In genomic region chr2:91967962-91968361, GRCm38 (mm10) we compare ENCODE assay signal across 8 mouse cellular contexts. TPM values are rescaled to one million over a fixed set of nuclear protein-coding genes. Genes with fewer than 3 reads are reported as not detected.
DNase-seq lines count a peak whose midpoint lies in the region; ATAC-seq lines count a peak whose summit lies in the region.
"Had no signal": no experiment of that assay in that cellular context is flagged by ENCODE, and none has a peak within 500 bp of the region (broad histone marks: within the 10 kb centered on the region; RNA-seq: fewer than 3 reads in every experiment).

No protein-coding gene starts in this region.

- peaks cover 30% of the 10 kb centered on the region for H3K4me1 ChIP-seq in neural tube, embryonic 13.5 days (replicated peaks)
- H3K4me1 ChIP-seq in limb, embryonic 12.5 days (replicated peaks) = peaks cover 29% of the 10 kb centered on the region

- peaks cover 9% of the 10 kb centered on the region; the same call in 1 of the 2 replicates for H3K27me3 ChIP-seq in neural tube, embryonic 13.5 days
- peaks cover 19% of the 10 kb centered on the region for H3K27me3 ChIP-seq in limb, embryonic 12.5 days

- no peak for ATAC-seq in neural tube, embryonic 13.5 days (ENCODE audit: low read depth)
- no peak for ATAC-seq in limb, embryonic 12.5 days (ENCODE audit: insufficient number of reproducible peaks, insufficient read depth, low FRiP score, low TSS enrichment, low read depth)

- no peaks in the 10 kb centered on the region for H3K9me3 ChIP-seq in neural tube, embryonic 13.5 days
- no peaks in the 10 kb centered on the region for H3K9me3 ChIP-seq in limb, embryonic 12.5 days

- 0 out of 2 replicates have a peak overlapping the region, but pooled peaks have one; percentile 13 for H3K9ac ChIP-seq in neural tube, embryonic 13.5 days
- H3K9ac ChIP-seq in limb, embryonic 12.5 days (replicated peaks) = no peak overlapping the region

- 60% methylated on average over 11 of the region's 11 CpGs for WGBS in neural tube, embryonic 13.5 days
- 50% methylated on average over 11 of the region's 11 CpGs for WGBS in limb, embryonic 12.5 days

- H3K4me3 ChIP-seq in neural tube, embryonic 13.5 days = no peak overlapping the region
- no peak overlapping the region for H3K4me3 ChIP-seq in limb, embryonic 12.5 days (replicated peaks)

- H3K36me3 ChIP-seq in neural tube, embryonic 13.5 days = no peaks in the 10 kb centered on the region
- H3K36me3 ChIP-seq in limb, embryonic 12.5 days = no peaks in the 10 kb centered on the region

- intact Hi-C loops in heart, postnatal 10 days (cut with DNase I) = no loop called here

- no peak overlapping the region for H3K4me2 ChIP-seq in neural tube, embryonic 13.5 days
- no peak overlapping the region for H3K4me2 ChIP-seq in limb, embryonic 12.5 days

- DNase-seq in neural tube, embryonic 10.5 days (ENCODE audit: extremely low spot score, low spot score) = no peak
- peak; percentile 62 to 66 for DNase-seq in heart, postnatal 10 days
- DNase-seq in spleen, adult 18-20 months = no peak
- DNase-seq in right cerebral cortex, postnatal 10 days (ENCODE audit: low spot score in 2 of 2) = no peak
- DNase-seq in Muller cell, postnatal 12 days (ENCODE audit: inconsistent ontology term) = no peak
- DNase-seq: thymus, adult 2 months had no signal

- 0 out of 2 replicates have a peak overlapping the region, but pooled peaks have one; percentile 30 for H3K27ac ChIP-seq in neural tube, embryonic 13.5 days (replicated peaks)
- H3K27ac ChIP-seq in limb, embryonic 12.5 days = peak overlapping the region; percentile 74

RNA-seq across cellular contexts. Expression of gene Dgkz, which starts 7.7 kb away (rescaled TPM):
- 35.7 and 38.8 TPM in 2 replicates for polyA plus RNA-seq in neural tube, embryonic 13.5 days (2015; fragmentation: Nextera tagmentation; extraction: Ambion mirVana)
- 10 to 100 TPM; 64.3 to 85.9 TPM for total RNA-seq in heart, postnatal 10 days (2021)
- polyA plus RNA-seq in limb, embryonic 12.5 days (2016; fragmentation: Nextera tagmentation; extraction: Ambion mirVana) = 33.7 and 39.9 TPM in 2 replicates

RNA-seq across cellular contexts. Expression of gene Gm9821, which starts 22.5 kb away (rescaled TPM):
- polyA plus RNA-seq in neural tube, embryonic 13.5 days (2015; fragmentation: Nextera tagmentation; extraction: Ambion mirVana) = 0.22 TPM in 1 of 2 replicates, not detected in the other
- total RNA-seq in heart, postnatal 10 days (2021) = not detected
- polyA plus RNA-seq in limb, embryonic 12.5 days (2016; fragmentation: Nextera tagmentation; extraction: Ambion mirVana) = 0.28 and 0.59 TPM in 2 replicates

RNA-seq across cellular contexts. Expression of gene Mdk, which starts 35.9 kb away (rescaled TPM):
- polyA plus RNA-seq in neural tube, embryonic 13.5 days (2015; fragmentation: Nextera tagmentation; extraction: Ambion mirVana) = 289 and 336 TPM in 2 replicates
- total RNA-seq in heart, postnatal 10 days (2021) = 10 to 100 TPM; 51.5 to 56.1 TPM
- 2,281 and 2,291 TPM in 2 replicates for polyA plus RNA-seq in limb, embryonic 12.5 days (2016; fragmentation: Nextera tagmentation; extraction: Ambion mirVana)

RNA-seq across cellular contexts. Expression of gene Chrm4, which starts 40.9 kb away (rescaled TPM):
- polyA plus RNA-seq in neural tube, embryonic 13.5 days (2015; fragmentation: Nextera tagmentation; extraction: Ambion mirVana) = 1.2 and 1.5 TPM in 2 replicates
- under 1 TPM in 1 of 2 experiments, not detected in 1; 0.17 TPM for total RNA-seq in heart, postnatal 10 days (2021)
- 0.33 and 0.65 TPM in 2 replicates for polyA plus RNA-seq in limb, embryonic 12.5 days (2016; fragmentation: Nextera tagmentation; extraction: Ambion mirVana)

RNA-seq across cellular contexts. Expression of gene Creb3l1, which starts 56.3 kb away (rescaled TPM):
- polyA plus RNA-seq in neural tube, embryonic 13.5 days (2015; fragmentation: Nextera tagmentation; extraction: Ambion mirVana) = 3.3 and 3.7 TPM in 2 replicates
- total RNA-seq in heart, postnatal 10 days (2021) = 10 to 100 TPM; 15.6 to 16.0 TPM
- polyA plus RNA-seq in limb, embryonic 12.5 days (2016; fragmentation: Nextera tagmentation; extraction: Ambion mirVana) = 1.3 and 2.6 TPM in 2 replicates

Comparison
In these comparisons a context has a peak if more than half of its experiments do, and no peak if none do; other contexts are left out.
1. DNase-seq: peak in heart, postnatal 10 days (2 of 2); none in neural tube, embryonic 10.5 days (single experiment), spleen, adult 18-20 months (0 of 2), right cerebral cortex, postnatal 10 days (0 of 2) and Muller cell, postnatal 12 days (single experiment).